Mouse (Mus musculus) liver, embryonic 12.5 days (tissue): ENCODE measurements around the gene B3galnt2. TPM values are rescaled to one million over a fixed set of nuclear protein-coding genes. Genes with fewer than 3 reads are reported as not detected.

Source experiments
- ATAC-seq: fragments of 200-750 bp; cut with Nextera tagmentation; 2 replicates; pipeline ENCODE4 v1.8.0; 2017; ENCODE audit warnings: moderate number of reproducible peaks, mild to moderate bottlenecking, moderate library complexity
- H3K27ac ChIP-seq: fragments of 300-500 bp; sonication (generic); 2 replicates; pipeline ENCODE4 v1.5.1; 2016; ENCODE audit warnings: mild to moderate bottlenecking
- H3K27me3 ChIP-seq: fragments of 300-500 bp; sonication (generic); replicated peaks from 2 replicates; pipeline ENCODE4 v1.6.1; 2016; ENCODE audit warnings: mild to moderate bottlenecking, moderate library complexity
- H3K36me3 ChIP-seq: fragments of 300-500 bp; sonication (generic); 2 replicates; pipeline ENCODE4 v1.6.1; 2016; ENCODE audit warnings: mild to moderate bottlenecking, moderate library complexity
- H3K4me1 ChIP-seq: fragments of 300-500 bp; sonication (generic); 2 replicates; pipeline ENCODE4 v1.6.1; 2016
- H3K4me2 ChIP-seq: fragments of 300-500 bp; sonication (generic); 2 replicates; pipeline ENCODE4 v1.6.1; 2016; ENCODE audit warnings: mild to moderate bottlenecking, moderate library complexity
- H3K4me3 ChIP-seq: fragments of 300-500 bp; sonication (generic); 2 replicates; pipeline ENCODE4 v1.5.1; 2016; ENCODE audit warnings: mild to moderate bottlenecking, moderate library complexity
- H3K9ac ChIP-seq: fragments of 300-500 bp; sonication (generic); 2 replicates; pipeline ENCODE4 v1.6.1; 2016; ENCODE audit warnings: mild to moderate bottlenecking, moderate library complexity
- H3K9me3 ChIP-seq: fragments of 300-500 bp; sonication (generic); replicated peaks from 2 replicates; pipeline ENCODE4 v1.6.1; 2016; ENCODE audit warnings: mild to moderate bottlenecking, moderate library complexity
- WGBS: fragments of 180-500 bp; shearing (Covaris S2); methylation state at CpG from one replicate; pipeline ENCODE4 v1.1.7; 2016; ENCODE audit not compliant: insufficient replicate concordance; 5-methylcytosine and 5-hydroxymethylcytosine counted together
- polyA plus RNA-seq: library from polyadenylated mRNA; unstranded; fragments of >200 nt; fragmentation: Nextera tagmentation; extraction: Ambion mirVana; gene quantifications from 2 replicates; pipeline ENCODE4 v1.2.1, GENCODE M21; 2016

Gene B3galnt2
- polyA plus RNA-seq, 1 experiment from 2014 or later: 44.6 TPM

GRCm38 (mm10) chr13:14038911-14039291 is 84.6 kb downstream of the B3galnt2 start:
- under 1% methylated on average over 8 of the region's 8 CpGs for WGBS
- no peaks in the 10 kb centered on the region for H3K27me3 ChIP-seq
- peaks cover 9% of the 10 kb centered on the region for H3K36me3 ChIP-seq
- H3K9me3 ChIP-seq: no peaks in the 10 kb centered on the region
- peak; percentile 32 for ATAC-seq
- H3K27ac ChIP-seq: peak overlapping the region; percentile 96
- H3K4me3 ChIP-seq: peak overlapping the region; percentile 82
- peak overlapping the region; percentile 88 for H3K9ac ChIP-seq
- H3K4me1 ChIP-seq: peaks cover 53% of the 10 kb centered on the region
- H3K4me2 ChIP-seq: peak overlapping the region; percentile 93

GRCm38 (mm10) chr13:14039292-14039965 is 85.2 kb downstream of the B3galnt2 start, which contains the start of gene Tbce:
TSS of gene Tbce (minus strand) at chr13:14039638.
- Histone ChIP-seq H3K27ac (peak within 1 kb of the TSS; percentile 96), H3K4me2 (peak within 1 kb of the TSS; percentile 93), H3K9me3 (no peaks in the 10 kb centered on the region), H3K4me1 (peaks cover 48% of the 10 kb centered on the region), H3K27me3 (no peaks in the 10 kb centered on the region), H3K9ac (peak within 1 kb of the TSS; percentile 88), H3K4me3 (peak within 1 kb of the TSS; percentile 82), H3K36me3 (peaks cover 9% of the 10 kb centered on the region)
- peak; percentile 94 for ATAC-seq
- under 1% methylated on average over 35 of the region's 35 CpGs for WGBS

GRCm38 (mm10) chr13:14040186-14040585 is 85.9 kb downstream of the B3galnt2 start:
- H3K27me3 ChIP-seq: no peaks in the 10 kb centered on the region
- H3K27ac ChIP-seq: peak overlapping the region; percentile 96
- peak overlapping the region; percentile 88 for H3K9ac ChIP-seq
- no peak for ATAC-seq
- H3K9me3 ChIP-seq: no peaks in the 10 kb centered on the region
- WGBS: 46% methylated on average over 5 of the region's 5 CpGs
- peaks cover 42% of the 10 kb centered on the region for H3K4me1 ChIP-seq
- peak overlapping the region; percentile 82 for H3K4me3 ChIP-seq
- peak overlapping the region; percentile 93 for H3K4me2 ChIP-seq
- H3K36me3 ChIP-seq: peaks cover 9% of the 10 kb centered on the region

- ATAC-seq: no peak
- peaks cover 14% of the 10 kb centered on the region for H3K4me1 ChIP-seq
- H3K4me3 ChIP-seq: no peak overlapping the region
- peaks cover 14% of the 10 kb centered on the region for H3K36me3 ChIP-seq
- H3K27me3 ChIP-seq: no peaks in the 10 kb centered on the region
- H3K4me2 ChIP-seq: no peak overlapping the region
- H3K27ac ChIP-seq: no peak overlapping the region
- H3K9me3 ChIP-seq: no peaks in the 10 kb centered on the region
- H3K9ac ChIP-seq: no peak overlapping the region
Measured at GRCm38 (mm10) chr13:14043851-14044250, 89.6 kb downstream of the B3galnt2 start.

- Histone ChIP-seq H3K27ac (no peak overlapping the region), H3K36me3 (peaks cover 21% of the 10 kb centered on the region), H3K9ac (no peak overlapping the region), H3K4me2 (no peak overlapping the region), H3K9me3 (no peaks in the 10 kb centered on the region), H3K27me3 (no peaks in the 10 kb centered on the region), H3K4me3 (no peak overlapping the region), H3K4me1 (peaks cover 13% of the 10 kb centered on the region)
- WGBS: 41% methylated on average over 2 of the region's 2 CpGs
- ATAC-seq: no peak
Measured at GRCm38 (mm10) chr13:14044521-14044920, 90.3 kb downstream of the B3galnt2 start.

Other genes starting within 250 kb of the B3galnt2 start
- 0.17 TPM in 1 of 2 replicates, not detected in the other for gene Gng4, start 170.4 kb upstream of the B3galnt2 start, polyA plus RNA-seq
- 35.4 and 38.7 TPM in 2 replicates for gene Tbce, start 85.2 kb downstream of the B3galnt2 start, polyA plus RNA-seq
- gene Arid4b, start 108.8 kb downstream of the B3galnt2 start, polyA plus RNA-seq: 23.5 and 25.1 TPM in 2 replicates
- 16.8 and 18.2 TPM in 2 replicates for gene Ggps1, start 109.0 kb downstream of the B3galnt2 start, polyA plus RNA-seq